Mouse (Mus musculus) kidney, adult 8-10 months (tissue): ENCODE measurements around the gene Six3.

Source experiments
- DNase-seq, 2 experiments: peaks; one replicate each; pipeline ENCODE4 v3.0.0; 2022

Gene Six3

GRCm38 (mm10) chr17:85613266-85613860, at the start of gene Six3:
Gene Six3, plus strand, starts transcription at chr17:85613608.
- DNase-seq: no peak

- DNase-seq: no peak
Measured at GRCm38 (mm10) chr17:85564107-85564506, 49.3 kb upstream of the Six3 start.

- no peak for DNase-seq
Measured at GRCm38 (mm10) chr17:85574023-85574422, 39.4 kb upstream of the Six3 start.

- DNase-seq: no peak
Measured at GRCm38 (mm10) chr17:85578290-85578689, 35.1 kb upstream of the Six3 start.

GRCm38 (mm10) chr17:85579350-85579749, 34.1 kb upstream of the Six3 start:
- no peak for DNase-seq

DNA sequence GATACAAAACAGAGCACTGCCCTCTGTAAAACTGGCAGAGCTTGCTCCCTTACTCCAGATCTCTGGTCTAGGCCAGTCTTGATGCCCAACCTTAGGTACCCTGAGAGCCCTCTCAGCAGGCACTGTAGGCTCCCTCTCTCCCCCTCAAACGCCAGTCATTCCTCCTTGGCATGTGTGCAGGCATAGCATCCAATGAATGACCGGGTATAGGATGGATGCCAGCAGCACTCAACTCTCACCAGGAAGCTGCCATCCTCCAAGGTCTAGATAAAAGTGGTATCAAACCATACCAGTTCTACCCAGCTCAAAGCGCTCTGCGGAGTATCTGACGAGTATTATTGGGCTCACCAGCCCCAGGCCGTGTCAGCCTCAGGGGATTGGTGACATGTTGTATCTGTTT, 33.2 kb upstream of the Six3 start:
- no peak for DNase-seq

- DNase-seq: no peak
Measured at GRCm38 (mm10) chr17:85584170-85584569, 29.2 kb upstream of the Six3 start.

DNA sequence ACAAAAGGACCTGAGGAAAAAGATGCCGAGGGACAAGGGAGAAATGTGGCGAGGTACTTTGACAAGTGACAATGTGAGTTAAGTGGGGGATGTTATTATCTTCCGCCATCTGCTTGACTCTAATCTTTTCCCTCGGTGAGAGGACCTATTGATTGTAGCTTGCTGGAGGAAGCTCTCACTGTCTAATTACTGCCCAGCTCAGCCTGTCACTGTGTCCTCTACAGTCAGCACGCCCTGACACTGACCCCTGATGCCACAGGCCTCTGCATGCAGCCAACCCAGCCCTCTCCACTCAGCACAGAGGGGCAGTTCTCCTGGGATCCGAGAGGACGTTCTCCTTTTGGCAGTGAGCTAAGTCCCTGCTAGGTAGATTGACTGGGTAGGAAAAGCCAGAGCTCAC, 28.8 kb upstream of the Six3 start:
- no peak for DNase-seq

- DNase-seq: no peak
Measured at GRCm38 (mm10) chr17:85585779-85586178, 27.6 kb upstream of the Six3 start.

DNA sequence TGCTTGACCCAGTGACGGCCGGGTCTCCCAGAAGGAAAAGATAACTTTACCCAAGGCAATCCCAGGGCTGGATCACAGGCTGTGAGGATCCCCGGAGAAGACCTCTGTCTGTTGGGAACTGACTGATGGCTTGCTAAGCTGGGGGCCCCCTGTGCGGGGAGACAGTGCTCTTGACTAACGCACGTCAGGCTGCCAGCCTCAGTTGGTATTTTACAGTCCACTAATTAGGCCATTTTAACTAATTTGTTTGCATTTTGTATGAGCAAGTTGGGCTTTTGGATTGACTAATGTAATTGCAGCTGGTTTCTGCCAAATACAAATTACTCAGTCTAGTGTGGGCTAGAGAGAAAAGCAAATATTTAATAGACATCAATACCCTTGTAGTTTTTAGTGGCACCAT, 21.4 kb upstream of the Six3 start:
- no peak for DNase-seq

GRCm38 (mm10) chr17:85595853-85596252, 17.6 kb upstream of the Six3 start:
- no peak for DNase-seq

GRCm38 (mm10) chr17:85596341-85596890, 17.0 kb upstream of the Six3 start:
- no peak for DNase-seq

DNA sequence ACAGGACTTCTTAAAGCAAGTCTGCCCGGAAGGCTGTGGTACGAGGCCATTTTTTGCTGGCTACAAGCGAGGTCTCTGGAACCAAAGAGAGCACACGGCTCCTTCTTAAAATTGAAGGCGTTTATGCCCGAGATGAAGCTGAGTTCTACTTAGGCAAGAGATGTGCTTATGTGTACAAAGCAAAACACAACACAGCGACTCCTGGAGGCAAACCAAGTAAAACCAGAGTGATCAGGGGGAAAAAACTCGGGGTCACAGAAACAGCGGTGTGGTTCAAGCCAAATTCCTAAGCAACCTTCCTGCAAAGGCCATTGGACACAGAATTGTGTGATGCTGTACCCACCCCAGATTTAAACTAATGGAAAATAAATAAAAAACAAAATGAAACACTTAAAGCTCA, 13.9 kb upstream of the Six3 start:
- DNase-seq: no peak

DNA sequence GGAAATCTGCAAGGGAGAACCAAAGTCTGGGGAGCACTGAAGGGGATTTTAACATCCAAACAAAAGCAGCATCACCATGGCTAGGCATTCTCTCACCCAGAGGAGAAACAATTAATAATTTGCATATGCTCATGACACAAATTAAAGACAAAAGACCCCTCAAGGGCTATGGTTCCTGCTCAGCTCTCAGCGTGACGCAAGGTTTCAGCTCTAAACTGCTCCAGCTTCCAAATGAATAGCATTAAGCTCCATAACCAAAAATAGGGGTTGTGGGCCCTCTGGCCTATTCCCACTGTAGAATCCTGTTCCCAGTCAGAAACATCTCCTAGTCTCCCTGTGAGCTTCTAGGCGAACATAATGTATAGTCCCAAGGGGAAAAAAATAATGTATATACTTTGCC, 6.9 kb upstream of the Six3 start:
- no peak for DNase-seq

DNA sequence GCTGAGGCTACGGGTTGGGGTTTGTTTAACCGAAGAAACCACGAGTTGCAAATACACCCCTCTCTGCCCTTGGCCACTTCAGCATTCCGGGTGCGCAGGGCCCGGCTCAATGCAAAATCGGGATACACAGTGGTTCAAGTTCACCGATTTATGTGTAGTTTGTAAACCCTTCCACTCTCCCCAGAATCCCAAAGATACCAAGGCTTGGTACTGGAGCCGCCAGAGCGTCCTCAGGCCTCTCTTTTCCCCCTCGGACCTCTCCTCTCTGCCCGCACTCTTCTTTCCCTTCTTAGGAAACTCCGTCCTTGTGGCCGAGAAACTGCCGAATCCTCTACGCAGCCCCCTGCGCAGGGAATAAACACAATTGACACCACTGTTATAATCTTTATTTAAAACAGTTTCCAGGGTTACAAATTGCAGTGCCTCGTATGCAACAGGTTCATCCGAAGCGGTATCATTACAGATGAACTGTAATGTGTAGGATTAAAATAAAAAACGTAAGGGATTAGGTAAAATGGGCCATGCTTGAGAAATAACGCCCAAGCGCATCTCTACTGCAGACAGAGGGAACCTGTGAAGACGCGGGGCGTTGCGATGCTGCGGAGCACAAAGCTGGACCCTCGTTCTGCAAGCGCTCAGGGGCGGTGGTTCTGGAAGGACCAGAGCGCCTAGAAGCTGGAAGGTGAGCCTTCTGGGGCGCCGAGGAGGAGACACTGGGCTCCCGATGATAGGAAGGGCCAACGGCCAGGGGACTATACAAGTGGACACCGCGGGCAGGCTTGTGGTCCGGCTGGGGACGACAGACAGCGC, 5.6 kb upstream of the Six3 start:
- DNase-seq: no peak

DNA sequence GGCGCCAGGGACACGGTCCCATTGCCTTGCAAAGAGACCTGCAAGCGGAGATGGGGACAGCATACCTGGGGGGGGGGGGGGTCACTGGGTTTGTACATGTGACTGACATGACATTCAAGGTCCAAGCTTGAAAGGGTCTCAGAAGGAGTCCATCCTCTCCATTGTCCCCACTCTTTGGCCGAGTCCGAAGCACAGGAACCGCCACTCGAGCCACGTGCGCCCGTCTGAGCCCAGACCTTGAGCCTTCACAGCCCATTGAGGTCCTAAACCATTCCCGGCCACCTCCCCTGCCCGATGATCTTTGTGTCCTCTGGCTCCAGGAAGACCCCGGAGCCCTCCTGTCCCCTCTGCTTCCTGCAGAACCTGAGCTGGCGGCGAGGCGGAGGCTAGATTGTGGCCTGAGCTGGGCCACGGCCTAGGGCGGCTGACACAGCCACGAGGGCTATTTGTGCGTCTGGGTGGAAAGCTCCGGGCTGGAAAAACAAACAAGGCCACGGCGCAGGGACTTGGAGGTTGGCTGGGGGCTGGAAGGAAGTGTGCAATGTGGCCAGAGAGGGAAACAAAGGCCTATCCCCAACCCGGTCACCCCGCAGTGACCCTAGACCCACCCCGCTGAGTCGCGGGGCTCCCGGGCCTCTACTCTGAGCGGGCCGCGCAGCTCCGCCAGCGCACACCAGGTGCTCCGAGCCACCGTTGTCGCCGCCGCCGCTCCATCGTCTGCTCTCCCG, 4.9 kb upstream of the Six3 start:
- DNase-seq: no peak

GRCm38 (mm10) chr17:85609094-85609425, 4.3 kb upstream of the Six3 start:
- DNase-seq: no peak

DNA sequence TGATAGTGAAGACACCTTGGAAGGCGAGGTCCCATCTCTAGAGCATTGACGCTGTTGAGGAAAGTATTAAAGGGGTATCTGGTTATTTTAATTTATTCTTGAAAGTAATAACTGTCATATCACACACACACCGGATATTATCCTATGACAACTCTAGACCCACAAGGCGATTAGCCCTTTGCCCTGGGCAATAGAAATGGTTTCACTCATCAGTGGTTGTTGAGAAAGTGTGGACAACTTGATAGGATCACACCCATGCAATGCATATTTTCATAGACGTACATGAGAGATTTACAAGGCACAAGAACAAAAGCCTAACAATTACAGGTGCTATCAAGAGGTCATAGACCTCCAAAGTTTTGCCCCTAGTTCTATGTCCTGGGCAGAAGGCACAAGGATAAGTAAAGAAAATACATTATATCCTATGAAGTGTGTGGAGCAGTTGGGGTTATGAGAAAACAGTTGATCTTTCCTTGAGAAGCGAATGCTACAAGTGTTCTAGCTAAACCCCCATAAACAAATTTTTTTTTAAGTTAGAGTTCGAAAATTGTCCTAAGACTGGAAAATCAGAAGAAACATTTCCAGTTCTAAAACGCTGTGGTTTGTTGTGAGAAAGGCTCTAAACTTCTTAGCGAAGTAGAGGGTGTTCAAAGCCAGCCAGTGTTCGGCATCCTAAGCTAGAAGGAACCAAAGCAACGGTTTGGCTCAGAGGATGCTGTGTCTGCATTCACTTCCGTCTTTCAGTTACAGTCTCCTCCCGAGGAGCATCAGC, 3.6 kb upstream of the Six3 start:
- DNase-seq: no peak

DNA sequence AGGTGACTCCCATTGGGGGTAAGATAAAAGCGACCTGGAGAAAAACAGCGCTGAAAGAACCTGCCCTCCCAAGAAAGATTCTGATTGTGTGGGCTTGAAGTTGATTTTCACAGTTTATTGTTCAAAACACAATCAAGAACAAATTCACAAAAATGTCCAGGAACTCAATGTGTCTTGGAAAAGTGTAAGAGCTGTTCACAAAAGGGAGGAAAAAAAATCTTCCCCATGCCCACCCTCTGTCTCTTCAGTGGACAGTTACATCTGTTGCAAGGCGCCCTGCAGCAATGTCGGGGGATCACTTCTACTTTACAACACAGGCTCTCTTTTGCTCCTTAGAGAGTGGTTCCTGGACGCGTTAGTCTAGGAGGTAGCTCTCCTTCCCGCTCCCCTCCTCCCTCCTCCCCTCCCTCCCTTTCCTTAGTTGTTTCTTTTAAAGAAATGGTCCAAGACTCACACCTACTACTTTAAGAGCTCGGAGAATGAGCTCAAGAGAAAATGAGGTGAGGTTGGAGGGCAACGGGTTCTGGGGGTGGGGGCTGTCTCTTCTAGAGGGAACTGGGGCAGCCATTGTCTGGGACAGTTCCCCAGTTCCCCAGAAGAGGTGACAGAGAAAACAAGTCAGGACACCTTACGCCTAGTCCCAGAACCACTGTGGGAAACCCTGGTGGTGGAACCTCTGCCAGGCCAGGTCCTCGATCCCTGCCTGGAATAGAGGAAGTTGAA, 2.9 kb upstream of the Six3 start:
- no peak for DNase-seq

DNA sequence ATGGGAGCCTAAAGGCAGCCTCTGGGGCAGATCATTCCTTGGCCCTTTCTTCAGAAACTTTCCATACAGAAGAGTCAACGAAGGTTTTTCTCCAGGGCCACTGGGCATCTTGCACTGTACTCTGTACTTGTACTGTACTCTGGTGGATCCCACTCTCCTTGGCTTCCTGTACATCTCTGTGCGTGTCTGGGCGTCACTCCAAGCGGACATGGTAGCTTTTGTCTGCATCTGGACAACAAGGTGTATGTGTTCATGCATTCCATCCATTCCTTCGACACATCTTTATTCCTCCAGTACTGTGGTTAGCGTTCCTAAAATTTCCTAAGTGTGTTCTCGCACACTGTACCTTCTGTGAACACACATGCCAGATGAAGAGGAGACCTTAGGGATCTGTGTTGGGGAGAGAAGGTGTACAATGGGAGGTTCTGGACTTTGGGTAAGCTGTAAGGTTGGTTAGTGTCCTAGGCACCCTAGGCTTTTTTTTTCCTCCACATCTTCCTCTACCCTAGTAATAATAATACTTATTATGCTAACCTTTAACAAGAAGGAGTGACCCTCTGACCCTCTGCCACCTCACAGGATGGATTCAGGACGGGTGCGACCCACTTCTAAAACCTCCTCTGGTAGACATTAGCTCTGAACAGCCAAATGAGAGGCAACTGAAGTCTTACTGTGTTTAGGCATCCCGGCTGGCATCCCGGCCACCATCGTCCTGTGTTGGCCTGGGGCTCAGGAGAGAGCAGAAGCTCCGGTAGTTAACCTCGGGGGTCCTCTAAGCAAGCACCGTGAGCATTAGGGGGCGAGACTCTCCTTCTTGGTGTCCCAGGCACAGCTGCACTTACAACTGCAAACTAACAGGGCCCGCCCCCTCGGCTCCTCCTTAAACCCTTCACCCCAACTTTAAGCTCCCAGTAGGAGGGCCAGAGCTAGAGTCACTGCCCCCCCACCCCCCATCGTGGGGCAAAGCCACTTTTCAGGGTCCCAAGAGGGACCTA, 1.6 kb upstream of the Six3 start:
- no peak for DNase-seq
